Mouse (Mus musculus) urinary bladder, postnatal 14 days (tissue): ENCODE measurements around the gene Zwilch.
A peak's percentile ranks its signal among the peaks of the same experiment; 100 is the strongest.

Experiments used
- DNase-seq: peaks from one replicate; pipeline ENCODE4 v3.0.0; 2021; ENCODE audit warnings: low spot score

Zwilch gene

DNA sequence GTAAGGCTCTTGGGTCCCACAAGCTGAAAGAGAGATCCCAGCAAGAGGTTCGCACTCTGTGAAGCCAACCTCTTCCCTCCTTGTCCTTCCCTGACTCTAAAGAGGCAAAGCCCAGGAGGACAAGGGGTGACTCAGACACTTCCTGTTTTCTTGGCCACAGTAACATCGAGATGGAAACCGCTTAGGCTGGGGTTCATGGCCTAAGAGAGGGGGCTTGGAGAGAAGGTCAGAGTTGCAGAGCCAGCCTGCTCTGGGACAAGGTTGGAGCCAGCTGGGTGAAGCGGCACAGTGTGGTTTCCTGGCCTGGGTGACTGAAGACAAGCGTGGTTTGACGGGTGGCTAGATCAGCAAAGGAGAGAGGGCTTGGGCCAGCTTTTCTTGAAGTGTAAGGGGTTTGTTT is 67.6 kb downstream of the Zwilch start:
- no peak for DNase-seq

- DNase-seq: peak; percentile 80
These were observed 72.5 kb downstream of the Zwilch start for GRCm38 (mm10) chr9:64100442-64100841.

GRCm38 (mm10) chr9:64098282-64098681 is 74.6 kb downstream of the Zwilch start:
- no peak for DNase-seq

DNA sequence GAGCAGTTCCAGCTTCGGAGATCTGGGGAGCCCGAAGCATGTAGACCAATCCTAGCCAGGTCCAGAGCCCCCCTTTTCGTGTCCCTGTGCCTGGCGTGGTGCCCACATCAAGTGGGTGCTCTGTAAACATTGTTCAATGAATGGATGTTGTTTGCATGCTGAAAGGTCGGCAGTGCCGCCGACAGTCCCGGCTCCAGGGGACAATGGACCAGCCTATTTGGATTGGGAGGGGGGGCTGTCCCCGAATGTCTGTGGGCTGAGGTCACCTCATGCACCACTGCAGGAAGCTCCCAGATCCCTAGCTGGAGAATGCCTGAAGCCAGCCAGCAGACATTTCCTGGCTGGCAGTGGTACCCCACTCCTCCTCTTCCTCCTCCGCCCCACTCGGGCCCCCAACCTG is 78.8 kb downstream of the Zwilch start:
- DNase-seq: no peak

- DNase-seq: peak; percentile 55
These were observed 83.9 kb downstream of the Zwilch start for GRCm38 (mm10) chr9:64089004-64089403.

DNA sequence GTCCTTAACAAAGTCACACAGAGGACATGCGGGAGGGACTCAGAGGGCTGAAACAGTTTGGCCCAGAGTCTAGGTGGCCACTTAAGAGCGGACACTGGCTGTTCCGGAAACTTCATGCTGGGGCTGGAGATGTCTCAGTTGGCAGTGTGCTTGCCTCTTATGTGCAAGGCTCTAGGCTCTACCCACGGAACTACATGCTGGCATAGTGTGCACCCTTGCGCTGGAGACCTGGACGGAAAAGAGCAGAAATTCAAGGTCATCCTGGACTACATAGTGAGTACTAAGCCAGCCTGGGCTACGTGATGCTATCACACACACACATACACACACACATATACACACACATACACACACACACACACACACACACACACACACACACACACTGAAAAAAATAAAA is 84.6 kb downstream of the Zwilch start:
- no peak for DNase-seq

DNA sequence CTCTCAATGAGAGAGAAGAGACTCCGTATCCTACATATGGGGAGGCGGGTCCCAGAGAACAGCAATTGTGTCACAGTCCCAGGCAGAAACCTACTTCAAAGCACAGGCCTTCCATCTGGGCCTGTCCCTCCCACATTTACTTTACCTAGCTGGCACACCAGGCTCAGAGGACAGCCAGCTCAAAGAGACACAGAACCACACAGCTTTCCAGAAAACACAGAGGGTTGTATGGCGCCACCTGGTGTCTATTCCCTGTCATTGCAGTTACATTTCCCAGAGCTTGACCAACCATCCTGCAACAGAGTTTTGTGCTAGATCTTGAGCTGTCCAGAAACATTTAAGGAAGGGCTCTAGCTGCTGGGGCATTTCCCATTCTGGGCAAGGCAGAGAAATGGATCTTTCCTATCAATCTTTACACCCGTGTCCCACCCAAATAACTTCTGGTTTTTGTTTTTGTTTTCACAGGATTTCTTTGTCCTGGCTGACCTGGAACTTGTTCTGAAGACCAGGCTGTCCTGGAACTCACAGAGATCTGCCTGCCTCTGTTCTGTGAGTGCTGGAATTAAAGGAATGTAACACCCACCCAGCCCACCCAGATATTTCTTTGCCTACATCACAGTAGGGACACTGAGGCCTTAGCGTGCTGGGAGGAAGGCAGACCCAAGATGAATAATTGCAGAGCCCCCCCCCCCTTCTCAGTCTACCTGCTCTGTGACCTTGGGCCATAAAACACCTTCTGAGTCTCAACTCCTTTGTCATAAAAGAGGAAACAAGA is 85.3 kb downstream of the Zwilch start:
- peak; percentile 72 for DNase-seq
